Mouse (Mus musculus): ENCODE measurements around the gene Tollip. TPM values are rescaled to one million over a fixed set of nuclear protein-coding genes. Genes with fewer than 3 reads are reported as not detected.

Gene Tollip
- total RNA-seq, 2 experiments from 2014 or later, result 29.0 to 30.7 TPM

Other genes with a start within 250 kb of the Tollip start
- gene Muc2, start 228.2 kb downstream of the Tollip start, total RNA-seq (2015), result not detected in 2 replicates
- gene Muc2, start 228.2 kb downstream of the Tollip start, total RNA-seq (2017), result not detected in 2 replicates
- not detected in 2 replicates for gene Muc5ac, start 129.5 kb downstream of the Tollip start, total RNA-seq (2015)
- under 0.01 TPM in 1 of 2 replicates, not detected in the other for gene Muc5ac, start 129.5 kb downstream of the Tollip start, total RNA-seq (2017)
- 0.05 TPM in 1 of 2 replicates, not detected in the other for gene Muc5b, start 79.4 kb downstream of the Tollip start, total RNA-seq (2015)
- gene Muc5b, start 79.4 kb downstream of the Tollip start, total RNA-seq (2017), result not detected in 2 replicates
- not detected in 2 replicates for gene Brsk2, start 31.2 kb upstream of the Tollip start, total RNA-seq (2015)
- gene Brsk2, start 31.2 kb upstream of the Tollip start, total RNA-seq (2017), result not detected in 2 replicates
- 25.5 and 34.4 TPM in 2 replicates for gene Mob2, start 142.6 kb upstream of the Tollip start, total RNA-seq (2015)
- gene Mob2, start 142.6 kb upstream of the Tollip start, total RNA-seq (2017), result 29.7 and 31.7 TPM in 2 replicates
- not detected in 2 replicates for gene Dusp8, start 177.3 kb upstream of the Tollip start, total RNA-seq (2015)
- gene Dusp8, start 177.3 kb upstream of the Tollip start, total RNA-seq (2017), result not detected in 2 replicates
- not detected in 2 replicates for gene Gm45618, start 202.2 kb upstream of the Tollip start, total RNA-seq (2015)
- gene Gm45618, start 202.2 kb upstream of the Tollip start, total RNA-seq (2017), result not detected in 2 replicates
- gene Gm39115, start 217.5 kb upstream of the Tollip start, total RNA-seq (2015), result not detected in 2 replicates
- gene Gm39115, start 217.5 kb upstream of the Tollip start, total RNA-seq (2017), result not detected in 2 replicates
- gene Gm45337, start 226.1 kb upstream of the Tollip start, total RNA-seq (2015), result not detected in 2 replicates
- not detected in 2 replicates for gene Gm45337, start 226.1 kb upstream of the Tollip start, total RNA-seq (2017)
- gene Gm29735, start 238.6 kb upstream of the Tollip start, total RNA-seq (2015), result not detected in 2 replicates
- not detected in 2 replicates for gene Gm29735, start 238.6 kb upstream of the Tollip start, total RNA-seq (2017)
- not detected in 2 replicates for gene Gm4553, start 247.2 kb upstream of the Tollip start, total RNA-seq (2015)
- gene Gm4553, start 247.2 kb upstream of the Tollip start, total RNA-seq (2017), result not detected in 2 replicates